ENCODE assay signal across 13 mouse cellular contexts in the genomic region with DNA sequence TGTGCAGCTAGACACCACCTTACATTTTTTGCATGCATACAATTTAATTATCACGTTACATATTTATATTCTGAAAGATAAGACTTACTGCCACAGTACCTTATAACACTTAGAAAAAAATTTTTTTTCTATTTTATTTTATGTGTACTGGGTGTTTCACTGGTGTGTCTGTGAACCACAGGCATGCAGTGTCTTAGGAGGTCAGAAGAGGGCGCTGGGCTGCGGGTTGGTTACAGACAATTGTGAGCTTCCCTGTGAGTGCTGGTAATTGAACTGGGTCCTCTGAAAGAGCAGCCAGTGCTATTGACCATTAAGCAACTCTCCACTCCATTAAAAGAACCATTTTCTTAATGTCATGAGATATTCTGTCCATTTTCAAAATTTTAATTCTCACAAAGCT. TPM values are rescaled to one million over a fixed set of nuclear protein-coding genes. Genes with fewer than 3 reads are reported as not detected.
DNase-seq lines count a peak whose midpoint lies in the region; ATAC-seq and TF ChIP-seq lines count a peak whose summit lies in the region.
"Had no signal": no experiment of that assay in that cellular context is flagged by ENCODE, and none has a peak within 500 bp of the region (broad histone marks: within the 10 kb centered on the region; RNA-seq: fewer than 3 reads in every experiment).

No protein-coding gene starts in this region.

- H3K4me2 ChIP-seq in forebrain, postnatal 0 days (ENCODE audit: low read depth), result no peak overlapping the region
- H3K4me2 ChIP-seq: heart, embryonic 15.5 days; hindbrain, embryonic 13.5 days; liver, embryonic 13.5 days; neural tube, embryonic 13.5 days had no signal

- H3K27ac ChIP-seq in layer of hippocampus, adult 2 months, result no peak overlapping the region
- no peak overlapping the region for H3K27ac ChIP-seq in forebrain, postnatal 0 days (ENCODE audit: low read depth, low read length)
- H3K27ac ChIP-seq: hindbrain, embryonic 13.5 days; liver, embryonic 13.5 days; neural tube, embryonic 13.5 days had no signal

- ATAC-seq in forebrain, postnatal 0 days, result no peak

- no peaks in the 10 kb centered on the region for H3K9me3 ChIP-seq in forebrain, postnatal 0 days (ENCODE audit: low read length)
- H3K9me3 ChIP-seq: heart, embryonic 15.5 days; hindbrain, embryonic 13.5 days; liver, embryonic 13.5 days; neural tube, embryonic 13.5 days had no signal

- H3K9ac ChIP-seq in forebrain, postnatal 0 days, result no peak overlapping the region
- H3K9ac ChIP-seq: heart, embryonic 15.5 days; hindbrain, embryonic 13.5 days; liver, embryonic 13.5 days; neural tube, embryonic 13.5 days had no signal

- H3K36me3 ChIP-seq in forebrain, postnatal 0 days (ENCODE audit: insufficient read depth), result no peaks in the 10 kb centered on the region
- H3K36me3 ChIP-seq: heart, embryonic 15.5 days; hindbrain, embryonic 13.5 days; liver, embryonic 13.5 days; neural tube, embryonic 13.5 days had no signal

- 85% methylated on average over 3 of the region's 3 CpGs for WGBS in forebrain, postnatal 0 days

- H3K4me3 ChIP-seq in layer of hippocampus, adult 2 months, result no peak overlapping the region
- H3K4me3 ChIP-seq in forebrain, postnatal 0 days (ENCODE audit: low read depth, low read length), result no peak overlapping the region
- H3K4me3 ChIP-seq: heart, embryonic 15.5 days; hindbrain, embryonic 13.5 days; liver, embryonic 13.5 days; neural tube, embryonic 13.5 days had no signal

- H3K4me1 ChIP-seq in forebrain, postnatal 0 days (ENCODE audit: insufficient read depth), result no peaks in the 10 kb centered on the region
- H3K4me1 ChIP-seq: hindbrain, embryonic 13.5 days; liver, embryonic 13.5 days; neural tube, embryonic 13.5 days had no signal

- no peaks in the 10 kb centered on the region for H3K27me3 ChIP-seq in forebrain, postnatal 0 days (ENCODE audit: insufficient read depth, low read length)
- H3K27me3 ChIP-seq: heart, embryonic 15.5 days; hindbrain, embryonic 13.5 days; liver, embryonic 13.5 days; neural tube, embryonic 13.5 days had no signal

- peak; percentile 40 for TF ChIP-seq CTCF in layer of hippocampus, adult 2 months (conservative IDR thresholded peaks at IDR 0.05)
- TF ChIP-seq CTCF in forebrain, postnatal 0 days (IDR thresholded peaks at IDR 0.05; ENCODE audit: low read depth), result no peak

- DNase-seq in layer of hippocampus, adult 2 months (ENCODE audit: low spot score in 2 of 2), result no peak
- no peak for DNase-seq in layer of hippocampus, adult 9-10 months (ENCODE audit: low spot score)
- DNase-seq in thymus, postnatal 25 days, result peak; percentile 18
- no peak for DNase-seq in thymus, adult 18-20 months
- DNase-seq in ZHBTc4 (ENCODE audit: low read depth, low spot score), result peak; percentile 28
- DNase-seq in forebrain, postnatal 0 days, result no peak
- no peak for DNase-seq in layer of hippocampus, adult 18-20 months (ENCODE audit: low spot score in 2 of 2)
- DNase-seq: cerebellum, adult 9-11 months; kidney, adult 8-10 months; liver, embryonic 13.5 days had no signal

RNA-seq across cellular contexts. Expression of a gene that starts 43.3 kb away (rescaled TPM):
- total RNA-seq in layer of hippocampus, adult 2 months (2021), result 10 to 100 TPM; 30.6 to 33.1 TPM
- 4.8 and 5.8 TPM in 2 replicates for total RNA-seq in forebrain, postnatal 0 days (2014; rRNA removed)
- polyA plus RNA-seq in forebrain, postnatal 0 days (2015; fragmentation: Nextera tagmentation; extraction: Ambion mirVana), result 0.77 and 1.3 TPM in 2 replicates
- 10 to 100 TPM; 24.1 to 32.5 TPM for total RNA-seq in layer of hippocampus, adult 18-20 months (2021)

Comparison
In these comparisons a context has a peak if more than half of its experiments do, and no peak if none do; other contexts are left out.
1. DNase-seq: peak in thymus, postnatal 25 days (single experiment) and ZHBTc4 (single experiment); none in layer of hippocampus, adult 2 months (0 of 2), layer of hippocampus, adult 9-10 months (single experiment), thymus, adult 18-20 months (0 of 2), forebrain, postnatal 0 days (single experiment) and layer of hippocampus, adult 18-20 months (0 of 2).